Mouse (Mus musculus) cerebellum, adult 11 months (tissue): ENCODE measurements around the gene Zfp692.
"Not testable (repeated sequence)": the region's sequence is repeated elsewhere in the genome, so short reads cannot be mapped to it uniquely, and the experiment has no call there.

Experiments
- DNase-seq: peaks from one replicate; pipeline ENCODE4 v3.0.0; 2022

Zfp692 gene

GRCm38 (mm10) chr11:58306860-58307308 lies at the start of gene Zfp692:
Gene Zfp692, plus strand, starts transcription at chr11:58307069.
- peak; percentile 95 for DNase-seq

- no peak for DNase-seq
Measured at GRCm38 (mm10) chr11:58257816-58258215, 49.1 kb upstream of the Zfp692 start.

- no peak for DNase-seq
Measured at GRCm38 (mm10) chr11:58260156-58260555, 46.7 kb upstream of the Zfp692 start.

GRCm38 (mm10) chr11:58261826-58262225 lies 45.0 kb upstream of the Zfp692 start:
- DNase-seq, result no peak

- no peak for DNase-seq
Measured at GRCm38 (mm10) chr11:58262336-58262735, 44.5 kb upstream of the Zfp692 start.

- no peak for DNase-seq
Measured at GRCm38 (mm10) chr11:58263516-58263915, 43.4 kb upstream of the Zfp692 start.

GRCm38 (mm10) chr11:58264546-58264945 lies 42.3 kb upstream of the Zfp692 start:
- DNase-seq, result no peak

- no peak for DNase-seq
Measured at GRCm38 (mm10) chr11:58268285-58268684, 38.6 kb upstream of the Zfp692 start.

- DNase-seq, result no peak
Measured at GRCm38 (mm10) chr11:58274572-58274971, 32.3 kb upstream of the Zfp692 start, which contains the start of gene 4930438A08Rik. Gene 4930438A08Rik, plus strand, starts transcription at chr11:58274799.

- no peak for DNase-seq
Measured at GRCm38 (mm10) chr11:58275756-58276155, 31.1 kb upstream of the Zfp692 start.

- no peak for DNase-seq
Measured at GRCm38 (mm10) chr11:58281970-58282496, 24.8 kb upstream of the Zfp692 start.

GRCm38 (mm10) chr11:58282518-58282917 lies 24.4 kb upstream of the Zfp692 start:
- DNase-seq, result no peak

GRCm38 (mm10) chr11:58289992-58290682 lies 16.7 kb upstream of the Zfp692 start:
- no peak for DNase-seq

GRCm38 (mm10) chr11:58290812-58291211 lies 16.1 kb upstream of the Zfp692 start:
- no peak for DNase-seq

GRCm38 (mm10) chr11:58292791-58293190 lies 14.1 kb upstream of the Zfp692 start:
- DNase-seq, result no peak

GRCm38 (mm10) chr11:58297396-58297795 lies 9.5 kb upstream of the Zfp692 start:
- DNase-seq, result no peak

GRCm38 (mm10) chr11:58301057-58301456 lies 5.8 kb upstream of the Zfp692 start:
- DNase-seq, result peak; percentile 68

GRCm38 (mm10) chr11:58301837-58302754 lies 4.8 kb upstream of the Zfp692 start:
- DNase-seq, result peak; percentile 97

- no peak for DNase-seq
Measured at GRCm38 (mm10) chr11:58302774-58303445, 4.0 kb upstream of the Zfp692 start.

GRCm38 (mm10) chr11:58303594-58303993 lies 3.3 kb upstream of the Zfp692 start:
- DNase-seq, result no peak

GRCm38 (mm10) chr11:58305299-58305698 lies 1.6 kb upstream of the Zfp692 start:
- DNase-seq, result not testable (repeated sequence)

GRCm38 (mm10) chr11:58307411-58308080 lies 677 bp downstream of the Zfp692 start:
- DNase-seq, result peak; percentile 56
